Comparison of ENCODE assay signal across 7 mouse cellular contexts in the genomic region with DNA sequence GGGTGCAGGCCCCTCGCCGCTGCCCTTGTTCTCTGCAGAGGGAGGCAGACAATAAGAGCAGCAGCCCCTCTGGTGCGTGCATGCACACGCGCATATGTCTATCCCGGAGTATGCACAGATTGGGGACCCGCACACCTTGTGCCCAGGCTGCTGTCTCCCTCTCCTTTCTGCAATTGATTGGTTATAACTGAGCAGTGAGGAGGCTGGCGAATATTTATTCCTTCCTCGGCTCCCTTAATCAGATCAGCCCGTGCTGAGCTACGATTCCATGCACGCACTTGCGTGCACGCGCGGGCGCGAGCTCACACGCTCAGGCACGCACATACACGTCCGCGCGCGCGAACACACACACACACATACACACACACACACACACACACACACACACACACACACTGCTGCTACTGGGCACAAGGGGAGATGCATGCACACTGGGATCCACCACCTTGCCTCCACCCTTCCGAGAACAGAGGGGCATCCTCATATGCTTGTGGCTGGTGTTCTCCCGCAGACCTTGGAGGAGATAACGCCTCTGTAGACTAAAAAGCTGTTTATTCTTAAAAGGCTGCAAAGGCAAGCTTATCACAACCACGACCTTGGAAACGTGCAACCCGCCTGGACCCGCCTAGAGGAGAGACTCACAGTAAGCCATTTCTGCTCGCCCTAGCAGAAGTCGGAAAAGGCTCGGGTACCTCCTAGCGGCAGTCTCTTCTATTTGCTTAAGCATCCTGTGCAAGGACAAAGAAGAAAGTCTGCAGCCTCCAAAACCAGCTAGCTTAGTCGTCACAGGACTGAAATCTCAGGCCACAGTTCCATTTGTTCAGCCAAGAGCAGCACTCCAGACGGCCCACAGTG. TPM values are rescaled to one million over a fixed set of nuclear protein-coding genes. Genes with fewer than 3 reads are reported as not detected.
A peak's percentile ranks its signal among the peaks of the same experiment; 100 is the strongest.
DNase-seq lines count a peak whose midpoint lies in the region.

No protein-coding gene starts in this region.

- peak; percentile 67 for DNase-seq in adrenal gland, postnatal 10 days
- DNase-seq in cerebellum, postnatal 4 days (ENCODE audit: low spot score in 2 of 2) = peak; percentile 45 to 78
- peak; percentile 46 to 66 for DNase-seq in heart, adult 18-20 months
- DNase-seq in kidney, adult 18-20 months = peak; percentile 70
- DNase-seq in left cerebral cortex, postnatal 4 days = peak; percentile 89
- peak; percentile 85 for DNase-seq in mesoderm, embryonic 11.5 days (ENCODE audit: low read depth, low spot score)
- peak; percentile 82 for DNase-seq in right cerebral cortex, postnatal 4 days

- intact Hi-C loops in left cerebral cortex, postnatal 4 days (cut with DNase I) = loop anchor here (5.0 kb wide), 1 partner anchor 177 kb away; no protein-coding TSS in a partner anchor

RNA-seq across cellular contexts. Expression of a gene that starts 0.5 kb away (rescaled TPM):
- 1 to 10 TPM; 1.7 to 2.5 TPM for total RNA-seq in adrenal gland, postnatal 10 days (2021)
- under 1 TPM; 0.10 to 0.57 TPM for total RNA-seq in heart, adult 18-20 months (2021)
- 10 to 100 TPM; 31.4 to 33.5 TPM for total RNA-seq in left cerebral cortex, postnatal 4 days (2021)

Comparison
In these comparisons a context has a peak if more than half of its experiments do, and no peak if none do; other contexts are left out.
1. Peak in every context shown above with its lines: DNase-seq.
2. RNA of a gene that starts 0.5 kb away (total RNA-seq): 31.4 to 33.5 TPM in left cerebral cortex, postnatal 4 days; 1.7 to 2.5 TPM in adrenal gland, postnatal 10 days and 0.10 to 0.57 TPM in heart, adult 18-20 months; every median in the first group is over 4 times any median in the second.